Mouse (Mus musculus): ENCODE data around the gene Hist1h4h. TPM values are rescaled to one million over a fixed set of nuclear protein-coding genes. Genes with fewer than 3 reads are reported as not detected.
"Not testable (repeated sequence)": the region's sequence is repeated elsewhere in the genome, so short reads cannot be mapped to it uniquely, and the experiment has no call there.

Gene Hist1h4h
- total RNA-seq, 2 experiments from 2014 or later: 225 to 244 TPM

- DNase-seq: peak in 1 of 2 experiments; percentile 20
These were observed 3.7 kb downstream of the Hist1h4h start for GRCm38 (mm10) chr13:23534368-23535131.

- DNase-seq: peak; percentile 89 to 94
These were observed 4.6 kb downstream of the Hist1h4h start, which contains the start of gene Hist1h3g for GRCm38 (mm10) chr13:23535137-23536075. Gene Hist1h3g, plus strand, starts transcription at chr13:23535422.

- DNase-seq: no peak
These were observed 5.4 kb downstream of the Hist1h4h start for GRCm38 (mm10) chr13:23536076-23536822.

- DNase-seq: no peak
These were observed 6.3 kb downstream of the Hist1h4h start for GRCm38 (mm10) chr13:23537006-23537710.

- no peak for DNase-seq
These were observed 7.4 kb downstream of the Hist1h4h start for GRCm38 (mm10) chr13:23538249-23538648.

GRCm38 (mm10) chr13:23539821-23540220 is 9.0 kb downstream of the Hist1h4h start:
- not testable (repeated sequence) for DNase-seq

- no peak for DNase-seq
These were observed 10.6 kb downstream of the Hist1h4h start for GRCm38 (mm10) chr13:23541497-23541896.

GRCm38 (mm10) chr13:23542225-23542980 is 11.6 kb downstream of the Hist1h4h start:
- not testable (repeated sequence) for DNase-seq

- DNase-seq: peak; percentile 81 to 91
These were observed 12.3 kb downstream of the Hist1h4h start, which contains the start of gene Hist1h2bh for GRCm38 (mm10) chr13:23542999-23543607. Gene Hist1h2bh, minus strand, starts transcription at chr13:23543392.

GRCm38 (mm10) chr13:23543965-23544786 is 13.3 kb downstream of the Hist1h4h start, which contains the start of gene Hist1h3f:
Gene Hist1h3f, plus strand, starts transcription at chr13:23544052.
- DNase-seq: peak; percentile 89 to 90

GRCm38 (mm10) chr13:23544787-23545120 is 13.9 kb downstream of the Hist1h4h start:
- not testable (repeated sequence) for DNase-seq

GRCm38 (mm10) chr13:23546694-23547093 is 15.8 kb downstream of the Hist1h4h start:
- DNase-seq: no peak

GRCm38 (mm10) chr13:23550761-23551145 is 19.9 kb downstream of the Hist1h4h start:
- no peak for DNase-seq

- peak; percentile 85 to 90 for DNase-seq
These were observed 20.4 kb downstream of the Hist1h4h start, which contains the start of gene Hist1h4f for GRCm38 (mm10) chr13:23551146-23551834. Gene Hist1h4f, minus strand, starts transcription at chr13:23551648.

GRCm38 (mm10) chr13:23551931-23552914 is 21.4 kb downstream of the Hist1h4h start:
- DNase-seq: no peak

- DNase-seq: no peak
These were observed 22.1 kb downstream of the Hist1h4h start, which contains the start of gene Hist1h1d for GRCm38 (mm10) chr13:23552962-23553361. Gene Hist1h1d, plus strand, starts transcription at chr13:23553262.

- no peak for DNase-seq
These were observed 23.5 kb downstream of the Hist1h4h start for GRCm38 (mm10) chr13:23554393-23554792.

Measured in heart, adult 18-20 months (tissue).